Mouse (Mus musculus) liver, adult 2 months (tissue): ENCODE measurements around the gene Krt8. TPM values are rescaled to one million over a fixed set of nuclear protein-coding genes. Genes with fewer than 3 reads are reported as not detected.

Source experiments
- DNase-seq: peaks from one replicate; pipeline ENCODE4 v3.0.0-alpha.2; 2011; ENCODE audit warnings: low read depth, low spot score; ENCODE audit errors: extremely low read depth
- H3K27ac ChIP-seq: fragments of 200-500 bp; replicated peaks from 2 replicates; pipeline ENCODE4 v1.5.1; 2012; ENCODE audit warnings: low read depth, mild to moderate bottlenecking, control low read depth, inconsistent platforms, low read length; ENCODE audit not compliant: insufficient read depth
- H3K27me3 ChIP-seq: fragments of 200-500 bp; 2 replicates; pipeline ENCODE4 v1.6.1; 2012; ENCODE audit warnings: mild to moderate bottlenecking, moderate library complexity, low read length, inconsistent platforms; ENCODE audit not compliant: control insufficient read depth, insufficient read depth
- H3K36me3 ChIP-seq: fragments of 200-500 bp; 2 replicates; pipeline ENCODE4 v1.6.1; 2012; ENCODE audit warnings: low read length, inconsistent platforms; ENCODE audit not compliant: control insufficient read depth, insufficient read depth
- H3K4me1 ChIP-seq: fragments of 200-500 bp; 2 replicates; pipeline ENCODE4 v1.6.1; 2011; ENCODE audit warnings: low read length; ENCODE audit not compliant: control insufficient read depth, insufficient read depth
- H3K4me3 ChIP-seq: fragments of 200-500 bp; 2 replicates; pipeline ENCODE4 v1.5.1; 2011; ENCODE audit warnings: low read depth, mild to moderate bottlenecking, control low read depth, low read length, moderate library complexity; ENCODE audit not compliant: insufficient read depth
- H3K79me2 ChIP-seq: fragments of 200-500 bp; 2 replicates; pipeline ENCODE4 v1.6.1; 2012; ENCODE audit warnings: inconsistent platforms, mild to moderate bottlenecking, low read length, moderate library complexity; ENCODE audit not compliant: control insufficient read depth, insufficient read depth
- H3K9ac ChIP-seq: fragments of 200-500 bp; 2 replicates; pipeline ENCODE4 v1.6.1; 2012; ENCODE audit warnings: low read depth, mild to moderate bottlenecking, control low read depth, inconsistent platforms, low read length
- CTCF ChIP-seq: fragments of 200-500 bp; IDR thresholded peaks from 2 replicates; pipeline ENCODE4 v1.5.1; 2011; ENCODE audit warnings: low read depth, low read length, control low read depth
- POLR2A ChIP-seq: fragments of 200-500 bp; IDR thresholded peaks from 2 replicates; pipeline ENCODE4 v1.6.1; 2011; ENCODE audit warnings: low read length, control low read depth; ENCODE audit not compliant: insufficient read depth; ENCODE audit errors: extremely low read depth
- WGBS: fragments of 180-500 bp; shearing (Covaris S2); methylation state at CpG from one replicate; pipeline ENCODE4 v1.1.7; 2018; 5-methylcytosine and 5-hydroxymethylcytosine counted together
- polyA plus RNA-seq: library from polyadenylated mRNA; depleted of rRNA; stranded (reverse); fragments of >200 nt; gene quantifications from 2 replicates; pipeline ENCODE4 v1.2.3, GENCODE M21; 2012; rRNA removed
- total RNA-seq: library from RNA; depleted of rRNA; stranded (reverse); fragments of >200 nt; gene quantifications from 2 replicates; pipeline ENCODE4 v1.2.3, GENCODE M21; 2014; rRNA removed

The Krt8 gene
- total and polyA plus RNA-seq, 2 experiments = 155 to 251 TPM

DNA sequence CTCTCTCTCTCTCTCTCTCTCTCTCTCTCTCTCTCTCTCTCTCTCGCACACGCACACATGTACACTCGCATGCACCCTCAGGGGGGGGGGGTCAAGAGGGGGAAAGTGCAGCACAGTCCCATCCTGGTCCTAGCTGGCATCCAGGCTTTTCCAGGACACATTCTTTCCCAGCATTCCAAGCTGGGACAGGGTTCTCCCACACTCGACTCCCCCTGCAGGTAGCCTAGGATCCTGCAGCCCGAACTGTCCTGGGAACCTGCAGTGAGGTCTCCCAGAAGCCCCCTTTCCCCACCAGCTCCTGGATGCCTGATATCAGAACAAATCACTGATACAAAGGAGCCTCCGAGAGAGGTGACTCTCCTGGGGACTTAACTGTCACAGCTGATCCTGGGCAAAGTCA, 33.7 kb downstream of the Krt8 start:
- no peaks in the 10 kb centered on the region for H3K4me1 ChIP-seq
- 10% methylated on average over 4 of the region's 6 CpGs for WGBS
- DNase-seq = peak; percentile 30
- H3K4me3 ChIP-seq = no peak overlapping the region
- H3K36me3 ChIP-seq = no peaks in the 10 kb centered on the region
- H3K79me2 ChIP-seq = no peaks in the 10 kb centered on the region
- peak; percentile 88 for TF ChIP-seq CTCF
- no peak for TF ChIP-seq POLR2A
- H3K9ac ChIP-seq = no peak overlapping the region
- no peaks in the 10 kb centered on the region for H3K27me3 ChIP-seq
- no peak overlapping the region for H3K27ac ChIP-seq

DNA sequence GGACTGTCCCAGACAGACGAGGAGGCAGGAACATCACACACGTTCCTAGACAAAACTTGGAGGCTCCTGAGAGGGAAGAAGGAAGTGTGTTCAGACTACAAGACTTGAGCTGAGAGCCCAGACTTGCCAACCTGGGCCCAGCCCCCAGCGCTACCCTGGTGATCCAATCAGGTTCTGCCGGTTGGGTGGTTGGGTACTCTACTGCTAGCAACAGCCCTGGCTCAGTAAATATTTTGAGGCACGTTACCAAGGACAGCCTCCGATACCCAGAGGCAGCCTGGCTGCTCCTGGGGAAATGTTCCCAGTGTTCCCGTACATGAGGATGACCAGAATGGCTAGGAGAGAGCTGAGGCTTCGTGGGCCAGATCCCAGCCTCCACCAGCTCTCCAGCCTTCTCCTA, 37.5 kb downstream of the Krt8 start:
- no peak for DNase-seq
- no peaks in the 10 kb centered on the region for H3K79me2 ChIP-seq
- H3K4me1 ChIP-seq = no peaks in the 10 kb centered on the region
- WGBS = 76% methylated on average over 8 of the region's 8 CpGs
- TF ChIP-seq CTCF = no peak
- no peak for TF ChIP-seq POLR2A
- H3K9ac ChIP-seq = no peak overlapping the region
- no peaks in the 10 kb centered on the region for H3K36me3 ChIP-seq
- no peaks in the 10 kb centered on the region for H3K27me3 ChIP-seq
- H3K4me3 ChIP-seq = no peak overlapping the region
- H3K27ac ChIP-seq = no peak overlapping the region

DNA sequence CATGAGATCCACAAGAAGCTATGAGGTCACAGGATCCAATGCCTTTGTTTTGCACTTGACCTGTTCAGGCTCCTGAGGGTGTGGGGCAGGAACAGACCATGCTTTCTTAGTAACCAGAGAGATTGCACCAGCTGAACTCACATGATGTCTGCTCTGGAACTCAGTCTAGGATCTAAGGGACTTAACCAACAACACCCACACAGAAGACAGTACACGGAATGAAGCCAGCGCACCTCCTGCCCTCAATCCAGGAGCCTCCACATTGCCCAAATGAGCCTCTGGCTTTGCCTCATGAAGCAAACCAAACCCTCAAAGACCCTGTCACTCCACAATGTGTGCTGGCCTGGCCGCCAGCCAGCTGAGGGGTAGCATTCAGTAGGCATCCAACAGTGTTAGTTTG, 45.4 kb downstream of the Krt8 start:
- H3K36me3 ChIP-seq = no peaks in the 10 kb centered on the region
- no peaks in the 10 kb centered on the region for H3K4me1 ChIP-seq
- H3K4me3 ChIP-seq = no peak overlapping the region
- 91% methylated on average over 3 of the region's 3 CpGs for WGBS
- no peak for DNase-seq
- H3K9ac ChIP-seq = no peak overlapping the region
- H3K27ac ChIP-seq = no peak overlapping the region
- H3K27me3 ChIP-seq = 0 out of 2 replicates have a peak, but pooled peaks cover 1% of the 10 kb centered on the region
- TF ChIP-seq POLR2A = no peak
- TF ChIP-seq CTCF = no peak
- no peaks in the 10 kb centered on the region for H3K79me2 ChIP-seq

DNA sequence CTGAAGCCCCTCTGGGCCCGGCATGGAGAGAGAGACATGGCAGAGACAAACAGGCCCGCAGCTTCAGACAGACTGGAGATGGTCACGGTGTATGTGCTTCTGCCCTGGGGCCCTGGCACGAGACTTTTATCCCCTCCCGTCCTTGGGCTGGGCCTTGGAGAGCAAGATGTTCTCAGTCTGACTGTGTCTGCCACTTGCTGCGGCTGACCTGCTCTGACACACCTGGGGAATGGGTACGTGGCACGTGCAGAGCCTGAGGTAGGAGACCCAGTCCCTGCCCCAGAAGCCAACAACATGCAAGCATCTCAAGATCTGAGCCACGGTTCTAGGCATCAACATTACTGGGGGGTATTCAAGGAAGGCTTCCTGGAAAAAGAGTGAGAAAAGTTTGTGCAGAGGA, 50.1 kb downstream of the Krt8 start, which contains the start of gene Krt78:
Krt78 (minus strand) TSS at position 101 of the 400 bp plus-strand sequence.
- Histone ChIP-seq H3K4me1 (no peaks in the 10 kb centered on the region), H3K4me3 (no peak within 1 kb of the TSS), H3K27ac (no peak within 1 kb of the TSS), H3K27me3 (0 out of 2 replicates have a peak, but pooled peaks cover 2% of the 10 kb centered on the region), H3K79me2 (no peaks in the 10 kb centered on the region), H3K9ac (no peak within 1 kb of the TSS), H3K36me3 (no peaks in the 10 kb centered on the region)
- 79% methylated on average over 9 of the region's 9 CpGs for WGBS
- TF ChIP-seq CTCF (no peak), POLR2A (no peak)
- DNase-seq = no peak

DNA sequence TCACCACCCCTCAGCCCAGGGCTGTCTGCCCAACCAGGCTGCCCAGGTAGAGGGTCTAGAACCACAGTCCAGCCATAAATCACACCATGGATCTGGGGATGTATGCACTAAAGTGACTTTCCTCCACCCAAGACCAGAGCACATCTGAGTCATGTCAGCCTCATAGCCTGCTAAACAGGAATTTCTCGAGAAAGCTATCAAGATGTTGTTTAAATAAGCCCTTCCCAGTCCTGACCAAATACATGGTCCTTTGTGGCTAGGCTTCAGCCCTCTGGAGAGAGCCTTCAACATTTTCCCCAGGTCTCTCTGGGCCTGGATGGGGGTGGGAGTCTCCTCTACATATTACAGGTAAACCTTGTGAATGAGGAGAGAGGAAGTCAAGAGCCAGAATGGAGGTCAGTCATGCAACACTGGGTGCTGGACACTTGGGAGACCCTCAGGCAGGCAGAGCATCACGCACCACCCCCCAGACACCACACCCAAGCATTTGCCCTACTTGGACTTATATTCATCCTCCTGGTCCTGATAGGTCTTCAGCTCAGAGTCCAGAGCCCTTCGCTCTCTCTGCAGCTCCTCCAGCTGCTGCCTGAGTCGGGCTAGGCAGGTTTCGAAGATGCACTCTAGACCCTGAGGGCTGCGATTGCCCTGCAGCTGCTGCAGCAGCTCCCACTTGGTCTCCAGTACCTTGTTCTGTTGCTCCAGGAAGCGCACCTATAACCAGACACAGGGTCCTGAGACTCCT, 51.4 kb downstream of the Krt8 start:
- Histone ChIP-seq H3K4me3 (no peak overlapping the region), H3K27ac (no peak overlapping the region), H3K36me3 (no peaks in the 10 kb centered on the region), H3K9ac (no peak overlapping the region), H3K79me2 (no peaks in the 10 kb centered on the region), H3K4me1 (no peaks in the 10 kb centered on the region), H3K27me3 (0 out of 2 replicates have a peak, but pooled peaks cover 2% of the 10 kb centered on the region)
- TF ChIP-seq POLR2A (no peak), CTCF (no peak)
- no peak for DNase-seq
- WGBS = 86% methylated on average over 7 of the region's 7 CpGs

Other genes with a start within 250 kb of the Krt8 start
- gene Krt72, start 218.0 kb downstream of the Krt8 start, total RNA-seq = not detected in 2 replicates
- not detected in 2 replicates for gene Krt72, start 218.0 kb downstream of the Krt8 start, polyA plus RNA-seq
- not detected in 2 replicates for gene Krt73, start 202.1 kb downstream of the Krt8 start, total RNA-seq
- not detected in 2 replicates for gene Krt73, start 202.1 kb downstream of the Krt8 start, polyA plus RNA-seq
- gene Krt2, start 186.3 kb downstream of the Krt8 start, total RNA-seq = not detected in 2 replicates
- not detected in 2 replicates for gene Krt2, start 186.3 kb downstream of the Krt8 start, polyA plus RNA-seq
- gene Krt1, start 153.7 kb downstream of the Krt8 start, total RNA-seq = not detected in 2 replicates
- not detected in 2 replicates for gene Krt1, start 153.7 kb downstream of the Krt8 start, polyA plus RNA-seq
- gene Krt77, start 134.8 kb downstream of the Krt8 start, total RNA-seq = not detected in 2 replicates
- gene Krt77, start 134.8 kb downstream of the Krt8 start, polyA plus RNA-seq = not detected in 2 replicates
- not detected in 2 replicates for gene Krt76, start 111.6 kb downstream of the Krt8 start, total RNA-seq
- gene Krt76, start 111.6 kb downstream of the Krt8 start, polyA plus RNA-seq = not detected in 2 replicates
- gene Krt4, start 79.7 kb downstream of the Krt8 start, total RNA-seq = not detected in 2 replicates
- gene Krt4, start 79.7 kb downstream of the Krt8 start, polyA plus RNA-seq = 0.06 TPM in 1 of 2 replicates, not detected in the other
- gene Krt79, start 64.2 kb downstream of the Krt8 start, total RNA-seq = 0.09 TPM in 1 of 2 replicates, not detected in the other
- gene Krt79, start 64.2 kb downstream of the Krt8 start, polyA plus RNA-seq = 0.04 and 0.10 TPM in 2 replicates
- not detected in 2 replicates for gene Krt78, start 50.2 kb downstream of the Krt8 start, total RNA-seq
- gene Krt78, start 50.2 kb downstream of the Krt8 start, polyA plus RNA-seq = not detected in 2 replicates
- gene Krt18, start 23.7 kb upstream of the Krt8 start, total RNA-seq = 255 and 258 TPM in 2 replicates
- 110 and 124 TPM in 2 replicates for gene Krt18, start 23.7 kb upstream of the Krt8 start, polyA plus RNA-seq
- 119 and 130 TPM in 2 replicates for gene Eif4b, start 69.3 kb upstream of the Krt8 start, total RNA-seq
- 70.5 and 73.8 TPM in 2 replicates for gene Eif4b, start 69.3 kb upstream of the Krt8 start, polyA plus RNA-seq
- gene Tns2, start 95.9 kb upstream of the Krt8 start, total RNA-seq = 21.8 and 36.5 TPM in 2 replicates
- gene Tns2, start 95.9 kb upstream of the Krt8 start, polyA plus RNA-seq = 30.9 and 35.9 TPM in 2 replicates
- 9.2 and 12.1 TPM in 2 replicates for gene Spryd3, start 131.8 kb upstream of the Krt8 start, total RNA-seq
- gene Spryd3, start 131.8 kb upstream of the Krt8 start, polyA plus RNA-seq = 20.7 and 22.6 TPM in 2 replicates
- gene Igfbp6, start 139.9 kb upstream of the Krt8 start, total RNA-seq = 1.0 and 1.8 TPM in 2 replicates
- 2.3 and 4.5 TPM in 2 replicates for gene Igfbp6, start 139.9 kb upstream of the Krt8 start, polyA plus RNA-seq
- 27.5 and 36.5 TPM in 2 replicates for gene Soat2, start 146.0 kb upstream of the Krt8 start, total RNA-seq
- gene Soat2, start 146.0 kb upstream of the Krt8 start, polyA plus RNA-seq = 54.9 and 80.8 TPM in 2 replicates
- 15.6 and 21.0 TPM in 2 replicates for gene Zfp740, start 198.8 kb upstream of the Krt8 start, total RNA-seq
- 8.1 and 9.4 TPM in 2 replicates for gene Zfp740, start 198.8 kb upstream of the Krt8 start, polyA plus RNA-seq
- gene Csad, start 200.2 kb upstream of the Krt8 start, total RNA-seq = 47.6 and 449 TPM in 2 replicates
- 107 and 123 TPM in 2 replicates for gene Csad, start 200.2 kb upstream of the Krt8 start, polyA plus RNA-seq
- gene Itgb7, start 227.5 kb upstream of the Krt8 start, total RNA-seq = 1.3 and 2.2 TPM in 2 replicates
- gene Itgb7, start 227.5 kb upstream of the Krt8 start, polyA plus RNA-seq = 1.7 and 1.8 TPM in 2 replicates